Mouse (Mus musculus): ENCODE measurements around the gene Olfml2a.

DNA sequence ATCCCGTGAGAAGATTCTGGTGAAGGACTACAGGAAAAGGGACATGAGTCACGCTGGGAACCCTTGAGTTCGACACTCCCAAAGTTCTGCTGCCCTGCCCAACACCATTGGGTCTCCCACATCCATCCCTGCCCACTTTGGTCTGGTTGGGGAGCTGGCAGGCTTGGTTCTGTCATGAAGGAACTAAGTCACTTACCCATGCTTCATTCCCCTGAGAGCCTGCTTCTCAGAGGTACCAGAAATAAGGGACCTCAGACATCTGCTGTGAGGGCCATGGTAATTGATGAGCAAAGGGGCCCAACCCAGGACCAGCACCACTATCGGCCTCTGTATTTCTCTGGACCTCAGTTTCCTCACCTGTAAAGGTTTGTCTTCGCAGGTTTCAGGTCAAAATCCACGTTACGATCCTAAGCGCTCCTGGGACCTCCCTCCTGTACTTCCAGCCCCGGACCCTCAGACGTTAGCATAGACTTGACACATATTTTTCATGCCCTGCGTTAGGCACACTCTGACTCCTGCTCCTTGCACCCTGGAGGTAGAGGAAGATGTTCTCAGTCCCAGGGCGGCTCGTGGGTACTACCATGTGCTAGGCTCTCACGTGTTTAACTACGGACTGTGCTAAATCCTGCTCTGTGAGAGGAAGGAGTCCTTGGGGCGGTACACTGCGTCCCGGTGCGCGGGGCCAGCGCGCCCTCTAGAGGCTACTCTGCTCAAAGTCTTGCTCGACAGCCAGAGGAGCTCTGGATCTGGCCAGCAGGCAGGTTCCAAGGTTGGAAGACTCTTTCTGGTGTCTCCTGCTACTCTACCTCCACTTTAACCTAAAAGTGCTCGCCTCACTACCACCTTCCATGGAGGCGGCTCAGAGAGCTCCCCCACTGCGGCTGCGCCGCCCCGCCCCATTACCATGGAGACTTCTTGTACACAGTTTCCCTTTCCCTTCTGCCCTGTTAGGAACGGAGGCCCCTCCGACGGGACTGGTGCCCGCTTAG lies 65.9 kb downstream of the Olfml2a start, which contains the start of gene Wdr38:
- TF ChIP-seq CTCF (IDR thresholded peaks at IDR 0.05; ENCODE audit: low read depth) (peak; percentile 95), EP300 (IDR thresholded peaks at IDR 0.05; ENCODE audit: low read depth) (no peak)
